Mouse (Mus musculus): ENCODE measurements around the gene Cox6b1.

GRCm38 (mm10) chr7:30586455-30587020, 39.4 kb downstream of the Cox6b1 start:
- TF ChIP-seq EP300 (optimal IDR thresholded peaks at IDR 0.05), result no peak
- TF ChIP-seq CTCF (IDR thresholded peaks at IDR 0.05; ENCODE audit: low read depth), result no peak

Data from stomach, postnatal 0 days (tissue).